Mouse (Mus musculus): Measurements from ENCODE around the gene Aldh1a3. TPM values are rescaled to one million over a fixed set of nuclear protein-coding genes. Genes with fewer than 3 reads are reported as not detected.
A peak's percentile ranks its signal among the peaks of the same experiment; 100 is the strongest.

The Aldh1a3 gene
- total and polyA plus RNA-seq, 2 experiments from 2014 or later: 1.4 to 2.2 TPM

- no peak for TF ChIP-seq CTCF (IDR thresholded peaks at IDR 0.05; ENCODE audit: low read depth)
- TF ChIP-seq EP300 (IDR thresholded peaks at IDR 0.05; ENCODE audit: low read depth): no peak
- ATAC-seq (ENCODE audit: insufficient read depth, low read depth): no peak
- no peak for DNase-seq (ENCODE audit: low spot score)
- H3K4me1 ChIP-seq (ENCODE audit: control insufficient read depth, insufficient read depth): no peaks in the 10 kb centered on the region
- no peaks in the 10 kb centered on the region for H3K27me3 ChIP-seq (ENCODE audit: control insufficient read depth, insufficient read depth, low read length)
- 72% methylated on average over 9 of the region's 9 CpGs for WGBS
- no peak overlapping the region for H3K9ac ChIP-seq (replicated peaks; ENCODE audit: low read depth, low read length)
- no peak overlapping the region for H3K27ac ChIP-seq (ENCODE audit: low read depth)
- no peaks in the 10 kb centered on the region for H3K9me3 ChIP-seq (replicated peaks; ENCODE audit: control insufficient read depth, low read length)
- no peaks in the 10 kb centered on the region for H3K36me3 ChIP-seq (replicated peaks; ENCODE audit: control insufficient read depth, insufficient read depth, low read length)
- H3K4me2 ChIP-seq (ENCODE audit: low read depth, low read length): no peak overlapping the region
- no peak overlapping the region for H3K4me3 ChIP-seq (ENCODE audit: low read depth, low read length)
Measured at GRCm38 (mm10) chr7:66346959-66347663, 80.2 kb downstream of the Aldh1a3 start.

GRCm38 (mm10) chr7:66343307-66343706, 84.0 kb downstream of the Aldh1a3 start:
- ATAC-seq (ENCODE audit: insufficient read depth, low read depth): no peak
- H3K27ac ChIP-seq (ENCODE audit: low read depth): no peak overlapping the region
- H3K4me3 ChIP-seq (ENCODE audit: low read depth, low read length): no peak overlapping the region
- TF ChIP-seq EP300 (IDR thresholded peaks at IDR 0.05; ENCODE audit: low read depth): no peak
- TF ChIP-seq CTCF (IDR thresholded peaks at IDR 0.05; ENCODE audit: low read depth): no peak
- 0 out of 2 replicates have a peak, but pooled peaks cover 4% of the 10 kb centered on the region for H3K36me3 ChIP-seq (replicated peaks; ENCODE audit: control insufficient read depth, insufficient read depth, low read length)
- DNase-seq (ENCODE audit: low spot score): no peak
- 73% methylated on average over 5 of the region's 5 CpGs for WGBS
- no peaks in the 10 kb centered on the region for H3K27me3 ChIP-seq (ENCODE audit: control insufficient read depth, insufficient read depth, low read length)
- 0 out of 2 replicates have a peak overlapping the region, but pooled peaks have one; percentile 9 for H3K4me2 ChIP-seq (ENCODE audit: low read depth, low read length)
- no peaks in the 10 kb centered on the region for H3K4me1 ChIP-seq (ENCODE audit: control insufficient read depth, insufficient read depth)
- no peaks in the 10 kb centered on the region for H3K9me3 ChIP-seq (replicated peaks; ENCODE audit: control insufficient read depth, low read length)
- H3K9ac ChIP-seq (replicated peaks; ENCODE audit: low read depth, low read length): no peak overlapping the region

GRCm38 (mm10) chr7:66342831-66343230, 84.5 kb downstream of the Aldh1a3 start:
- 0 out of 2 replicates have a peak overlapping the region, but pooled peaks have one; percentile 9 for H3K4me2 ChIP-seq (ENCODE audit: low read depth, low read length)
- no peak for DNase-seq (ENCODE audit: low spot score)
- no peaks in the 10 kb centered on the region for H3K9me3 ChIP-seq (replicated peaks; ENCODE audit: control insufficient read depth, low read length)
- 0 out of 2 replicates have a peak, but pooled peaks cover 4% of the 10 kb centered on the region for H3K36me3 ChIP-seq (replicated peaks; ENCODE audit: control insufficient read depth, insufficient read depth, low read length)
- no peaks in the 10 kb centered on the region for H3K27me3 ChIP-seq (ENCODE audit: control insufficient read depth, insufficient read depth, low read length)
- H3K4me1 ChIP-seq (ENCODE audit: control insufficient read depth, insufficient read depth): no peaks in the 10 kb centered on the region
- H3K4me3 ChIP-seq (ENCODE audit: low read depth, low read length): no peak overlapping the region
- no peak overlapping the region for H3K9ac ChIP-seq (replicated peaks; ENCODE audit: low read depth, low read length)
- no peak overlapping the region for H3K27ac ChIP-seq (ENCODE audit: low read depth)
- WGBS: 64% methylated on average over 6 of the region's 6 CpGs
- TF ChIP-seq EP300 (IDR thresholded peaks at IDR 0.05; ENCODE audit: low read depth) (no peak), CTCF (IDR thresholded peaks at IDR 0.05; ENCODE audit: low read depth) (no peak)
- no peak for ATAC-seq (ENCODE audit: insufficient read depth, low read depth)

- Histone ChIP-seq H3K9me3 (replicated peaks; ENCODE audit: control insufficient read depth, low read length) (no peaks in the 10 kb centered on the region), H3K4me2 (ENCODE audit: low read depth, low read length) (no peak overlapping the region), H3K27me3 (ENCODE audit: control insufficient read depth, insufficient read depth, low read length) (no peaks in the 10 kb centered on the region), H3K4me3 (ENCODE audit: low read depth, low read length) (no peak overlapping the region), H3K36me3 (replicated peaks; ENCODE audit: control insufficient read depth, insufficient read depth, low read length) (0 out of 2 replicates have a peak, but pooled peaks cover 4% of the 10 kb centered on the region), H3K27ac (ENCODE audit: low read depth) (no peak overlapping the region), H3K9ac (replicated peaks; ENCODE audit: low read depth, low read length) (no peak overlapping the region), H3K4me1 (ENCODE audit: control insufficient read depth, insufficient read depth) (no peaks in the 10 kb centered on the region)
- WGBS: 34% methylated on average over 4 of the region's 4 CpGs
- ATAC-seq (ENCODE audit: insufficient read depth, low read depth) (no peak), DNase-seq (ENCODE audit: low spot score) (no peak)
- TF ChIP-seq EP300 (IDR thresholded peaks at IDR 0.05; ENCODE audit: low read depth): no peak
- peak; percentile 70 for TF ChIP-seq CTCF (IDR thresholded peaks at IDR 0.05; ENCODE audit: low read depth)
Measured at GRCm38 (mm10) chr7:66342323-66342722, 85.0 kb downstream of the Aldh1a3 start.

Small RNAs within 50 kb of the gene (microRNA-seq; reads per million reads assigned to microRNA genes)
- not detected for gene Mir7057

Other genes starting within 250 kb of the Aldh1a3 start
- gene Gm10974, start 61.6 kb downstream of the Aldh1a3 start, total RNA-seq (2014; rRNA removed; ENCODE audit: low replicate concordance): not detected in 2 replicates
- gene Gm10974, start 61.6 kb downstream of the Aldh1a3 start, polyA plus RNA-seq (2015; fragmentation: Nextera tagmentation; extraction: Ambion mirVana): not detected in 2 replicates
- gene Lrrk1, start 39.2 kb downstream of the Aldh1a3 start, total RNA-seq (2014; rRNA removed; ENCODE audit: low replicate concordance): 10.3 and 10.7 TPM in 2 replicates
- 4.0 and 4.1 TPM in 2 replicates for gene Lrrk1, start 39.2 kb downstream of the Aldh1a3 start, polyA plus RNA-seq (2015; fragmentation: Nextera tagmentation; extraction: Ambion mirVana)

Measured in heart, postnatal 0 days (tissue).